Mouse (Mus musculus) inflammation-experienced regulatory T-cells (primary cell): ENCODE results near the gene Zfp831. TPM values are rescaled to one million over a fixed set of nuclear protein-coding genes. Genes with fewer than 3 reads are reported as not detected.

ENCODE experiments used
- polyA plus RNA-seq, 2 experiments: library from polyadenylated mRNA; unstranded; fragments of 100-300 nt; shearing (Covaris generic); gene quantifications; one replicate each; pipeline ENCODE4 v1.2.1; 2017

The Zfp831 gene
- 10 to 100 TPM in 1 of 2 experiments, 1 to 10 TPM in 1; 8.3 to 15.1 TPM for polyA plus RNA-seq

DNA sequence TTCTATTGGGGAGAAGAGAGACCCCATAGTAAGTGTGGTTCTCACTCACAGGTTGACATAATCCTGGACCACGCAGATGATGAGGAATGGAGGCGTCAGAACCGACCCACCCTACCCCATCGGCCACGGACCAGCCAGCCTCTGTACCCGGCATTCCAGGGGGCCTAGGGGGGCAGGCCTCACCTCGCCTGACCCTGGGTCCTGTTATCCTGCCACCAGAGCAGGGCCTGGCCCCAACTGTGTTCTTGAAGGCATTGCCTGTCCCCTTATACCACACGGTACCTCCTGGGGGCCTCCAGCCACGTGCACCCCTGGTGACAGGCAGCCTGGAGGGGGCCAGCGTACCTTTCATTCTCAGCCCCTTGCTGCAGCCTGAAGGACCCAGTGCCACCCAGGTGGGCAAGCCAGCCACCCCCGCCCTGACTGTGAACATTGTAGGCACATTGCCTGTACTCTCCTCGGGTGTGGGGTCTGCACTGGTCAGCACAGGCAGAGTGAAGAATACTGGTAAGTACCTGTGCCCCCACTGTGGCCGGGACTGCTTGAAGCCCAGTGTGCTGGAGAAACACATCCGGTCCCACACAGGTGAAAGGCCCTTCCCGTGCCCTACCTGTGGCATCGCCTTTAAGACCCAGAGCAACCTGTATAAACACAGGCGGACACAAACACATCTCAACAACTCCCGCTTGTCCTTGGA is at the start of gene Zfp831:
Gene Zfp831 (plus strand): TSS at position 87 of the 697 bp plus-strand sequence.

Other genes with a start within 250 kb of the Zfp831 start
- gene Nelfcd, start 227.7 kb upstream of the Zfp831 start, polyA plus RNA-seq = 10 to 100 TPM; 64.7 to 75.5 TPM
- gene Ctsz, start 204.5 kb upstream of the Zfp831 start, polyA plus RNA-seq = 100 to 1,000 TPM in 1 of 2 experiments, 10 to 100 TPM in 1; 70.3 to 108 TPM
- gene Tubb1, start 192.8 kb upstream of the Zfp831 start, polyA plus RNA-seq = not detected
- gene Atp5e, start 179.4 kb upstream of the Zfp831 start, polyA plus RNA-seq = 100 to 1,000 TPM; 367 to 390 TPM
- 10 to 100 TPM; 77.1 to 77.7 TPM for gene Prelid3b, start 170.5 kb upstream of the Zfp831 start, polyA plus RNA-seq
- 1 to 10 TPM in 1 of 2 experiments, under 1 TPM in 1; 0.14 to 3.1 TPM for gene Edn3, start 117.1 kb downstream of the Zfp831 start, polyA plus RNA-seq